In genomic region chr11:68214496-68215205, GRCm38 (mm10) we compare ENCODE assay signal across 13 mouse cellular contexts.
DNase-seq lines count a peak whose midpoint lies in the region; ATAC-seq lines count a peak whose summit lies in the region.
"Had no signal": no experiment of that assay in that cellular context is flagged by ENCODE, and none has a peak within 500 bp of the region (broad histone marks: within the 10 kb centered on the region; RNA-seq: fewer than 3 reads in every experiment).

No protein-coding gene starts in this region.

- no peak overlapping the region for H3K4me3 ChIP-seq in kidney, embryonic 15.5 days (replicated peaks)
- no peak overlapping the region for H3K4me3 ChIP-seq in forebrain, embryonic 15.5 days
- H3K4me3 ChIP-seq in limb, embryonic 10.5 days: no peak overlapping the region
- no peak overlapping the region for H3K4me3 ChIP-seq in neural tube, embryonic 12.5 days
- H3K4me3 ChIP-seq in kidney, embryonic 14.5 days (ENCODE audit: low read length): no peak overlapping the region
- H3K4me3 ChIP-seq: liver, embryonic 13.5 days had no signal

- H3K9ac ChIP-seq in kidney, embryonic 15.5 days: 0 out of 2 replicates have a peak overlapping the region, but pooled peaks have one; percentile 29
- no peak overlapping the region for H3K9ac ChIP-seq in forebrain, embryonic 15.5 days (replicated peaks)
- no peak overlapping the region for H3K9ac ChIP-seq in neural tube, embryonic 12.5 days
- no peak overlapping the region for H3K9ac ChIP-seq in kidney, embryonic 14.5 days (ENCODE audit: low read depth, low read length)
- H3K9ac ChIP-seq: liver, embryonic 13.5 days had no signal

- no peaks in the 10 kb centered on the region for H3K9me3 ChIP-seq in kidney, embryonic 15.5 days (replicated peaks)
- H3K9me3 ChIP-seq in forebrain, embryonic 15.5 days: no peaks in the 10 kb centered on the region
- no peaks in the 10 kb centered on the region for H3K9me3 ChIP-seq in limb, embryonic 10.5 days (replicated peaks)
- H3K9me3 ChIP-seq in neural tube, embryonic 12.5 days: no peaks in the 10 kb centered on the region
- H3K9me3 ChIP-seq in kidney, embryonic 14.5 days (ENCODE audit: control insufficient read depth, low read length): no peaks in the 10 kb centered on the region
- H3K9me3 ChIP-seq: liver, embryonic 13.5 days had no signal

- H3K4me1 ChIP-seq in kidney, embryonic 15.5 days: peaks cover 50% of the 10 kb centered on the region
- peaks cover 20% of the 10 kb centered on the region for H3K4me1 ChIP-seq in forebrain, embryonic 15.5 days
- H3K4me1 ChIP-seq in limb, embryonic 10.5 days: peaks cover 96% of the 10 kb centered on the region
- peaks cover 64% of the 10 kb centered on the region for H3K4me1 ChIP-seq in neural tube, embryonic 12.5 days
- H3K4me1 ChIP-seq in kidney, embryonic 14.5 days (ENCODE audit: control insufficient read depth, insufficient read depth, low read length): peaks cover 12% of the 10 kb centered on the region
- H3K4me1 ChIP-seq: liver, embryonic 13.5 days had no signal

- no peak for DNase-seq in kidney, postnatal 25 days
- DNase-seq in limb, embryonic 10.5 days (ENCODE audit: low spot score): no peak
- DNase-seq in cerebellum, postnatal 4 days (ENCODE audit: low spot score in 2 of 2): no peak
- no peak for DNase-seq in urinary bladder, postnatal 36 days (ENCODE audit: low spot score in 2 of 2)
- DNase-seq: gastrocnemius, postnatal 25 days; heart, postnatal 14 days; liver, embryonic 13.5 days; right cerebral cortex, postnatal 25 days; thymus, adult 2 months had no signal

- no peaks in the 10 kb centered on the region for H3K36me3 ChIP-seq in kidney, embryonic 15.5 days
- no peaks in the 10 kb centered on the region for H3K36me3 ChIP-seq in forebrain, embryonic 15.5 days
- no peaks in the 10 kb centered on the region; the same call in 1 of the 2 replicates for H3K36me3 ChIP-seq in limb, embryonic 10.5 days
- peaks cover 5% of the 10 kb centered on the region; the same call in 1 of the 2 replicates for H3K36me3 ChIP-seq in neural tube, embryonic 12.5 days
- no peaks in the 10 kb centered on the region for H3K36me3 ChIP-seq in kidney, embryonic 14.5 days (ENCODE audit: control insufficient read depth, insufficient read depth, low read length)
- H3K36me3 ChIP-seq: liver, embryonic 13.5 days had no signal

- 67% methylated on average over 9 of the region's 9 CpGs for WGBS in kidney, embryonic 15.5 days
- WGBS in forebrain, embryonic 15.5 days: 51% methylated on average over 9 of the region's 9 CpGs
- 87% methylated on average over 9 of the region's 9 CpGs for WGBS in limb, embryonic 10.5 days
- WGBS in neural tube, embryonic 12.5 days: 47% methylated on average over 9 of the region's 9 CpGs
- 84% methylated on average over 9 of the region's 9 CpGs for WGBS in kidney, embryonic 14.5 days

- no peak for ATAC-seq in kidney, embryonic 15.5 days (replicated peaks; ENCODE audit: low FRiP score)
- ATAC-seq in forebrain, embryonic 15.5 days (replicated peaks): peak; percentile 17; the same call in 1 of the 2 replicates
- ATAC-seq in neural tube, embryonic 12.5 days (ENCODE audit: low FRiP score, low read depth): peak; percentile 31
- no peak for ATAC-seq in kidney, embryonic 14.5 days (ENCODE audit: low FRiP score, low TSS enrichment)

- H3K27ac ChIP-seq in kidney, embryonic 15.5 days: no peak overlapping the region
- H3K27ac ChIP-seq in forebrain, embryonic 15.5 days (replicated peaks): peak overlapping the region; percentile 62
- H3K27ac ChIP-seq in limb, embryonic 10.5 days: peak overlapping the region; percentile 81
- peak overlapping the region; percentile 54; the same call in 1 of the 2 replicates for H3K27ac ChIP-seq in neural tube, embryonic 12.5 days
- H3K27ac ChIP-seq in kidney, embryonic 14.5 days (ENCODE audit: low read depth, low read length): no peak overlapping the region
- H3K27ac ChIP-seq: liver, embryonic 13.5 days had no signal

- H3K4me2 ChIP-seq in kidney, embryonic 15.5 days: no peak overlapping the region
- no peak overlapping the region for H3K4me2 ChIP-seq in forebrain, embryonic 15.5 days (replicated peaks)
- peak overlapping the region; percentile 10 for H3K4me2 ChIP-seq in neural tube, embryonic 12.5 days (replicated peaks)
- H3K4me2 ChIP-seq in kidney, embryonic 14.5 days (replicated peaks; ENCODE audit: low read depth, low read length): no peak overlapping the region
- H3K4me2 ChIP-seq: liver, embryonic 13.5 days had no signal

- no peaks in the 10 kb centered on the region for H3K27me3 ChIP-seq in kidney, embryonic 15.5 days
- H3K27me3 ChIP-seq in forebrain, embryonic 15.5 days: no peaks in the 10 kb centered on the region
- 0 out of 2 replicates have a peak, but pooled peaks cover 18% of the 10 kb centered on the region for H3K27me3 ChIP-seq in limb, embryonic 10.5 days (ENCODE audit: low read depth, poor library complexity, severe bottlenecking)
- no peaks in the 10 kb centered on the region; the same call in 1 of the 2 replicates for H3K27me3 ChIP-seq in neural tube, embryonic 12.5 days (replicated peaks)
- H3K27me3 ChIP-seq in kidney, embryonic 14.5 days (ENCODE audit: control insufficient read depth, insufficient read depth, low read length): no peaks in the 10 kb centered on the region
- H3K27me3 ChIP-seq: liver, embryonic 13.5 days had no signal

Comparison
In these comparisons a context has a peak if more than half of its experiments do, and no peak if none do; other contexts are left out.
1. ATAC-seq: peak in forebrain, embryonic 15.5 days (single experiment) and neural tube, embryonic 12.5 days (single experiment); none in kidney, embryonic 15.5 days (single experiment) and kidney, embryonic 14.5 days (single experiment).
2. H3K27ac ChIP-seq: peak in forebrain, embryonic 15.5 days (single experiment), limb, embryonic 10.5 days (single experiment) and neural tube, embryonic 12.5 days (single experiment); none in kidney, embryonic 15.5 days (single experiment) and kidney, embryonic 14.5 days (single experiment).